Mouse (Mus musculus): ENCODE results near the gene Agbl1.

The Agbl1 gene

GRCm38 (mm10) chr7:76921671-76922070, 692.0 kb downstream of the Agbl1 start:
- DNase-seq (ENCODE audit: low spot score in 2 of 2), result no peak

GRCm38 (mm10) chr7:76935219-76935618, 705.5 kb downstream of the Agbl1 start:
- no peak for DNase-seq (ENCODE audit: low spot score in 2 of 2)

- peak in 1 of 2 experiments; percentile 1 for DNase-seq (ENCODE audit: low spot score in 2 of 2)
Measured at GRCm38 (mm10) chr7:76941531-76941930, 711.8 kb downstream of the Agbl1 start.

GRCm38 (mm10) chr7:76971334-76971733, 741.6 kb downstream of the Agbl1 start:
- DNase-seq (ENCODE audit: low spot score in 2 of 2), result no peak

DNA sequence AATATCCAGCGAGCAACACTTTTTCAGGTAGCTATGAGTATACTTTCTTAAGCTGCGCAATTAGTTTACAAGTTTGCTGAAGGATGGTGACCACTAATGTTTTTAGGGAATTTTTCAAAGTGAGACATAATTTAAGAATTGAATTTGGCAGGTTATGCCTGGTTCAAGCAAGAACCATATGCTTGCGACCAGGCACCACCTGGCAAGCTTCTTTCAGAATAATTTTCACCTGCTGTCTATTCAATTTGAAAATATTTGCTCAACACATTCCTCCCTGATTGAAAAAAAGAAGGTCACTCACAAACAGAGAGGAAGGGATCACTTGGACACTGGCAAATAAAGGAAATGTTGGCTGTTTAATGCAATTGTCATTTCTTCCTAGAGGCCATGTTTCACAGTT, 779.9 kb downstream of the Agbl1 start:
- DNase-seq (ENCODE audit: low spot score in 2 of 2), result no peak

- DNase-seq (ENCODE audit: low spot score in 2 of 2), result no peak
Measured at GRCm38 (mm10) chr7:77029019-77029418, 799.3 kb downstream of the Agbl1 start.

DNA sequence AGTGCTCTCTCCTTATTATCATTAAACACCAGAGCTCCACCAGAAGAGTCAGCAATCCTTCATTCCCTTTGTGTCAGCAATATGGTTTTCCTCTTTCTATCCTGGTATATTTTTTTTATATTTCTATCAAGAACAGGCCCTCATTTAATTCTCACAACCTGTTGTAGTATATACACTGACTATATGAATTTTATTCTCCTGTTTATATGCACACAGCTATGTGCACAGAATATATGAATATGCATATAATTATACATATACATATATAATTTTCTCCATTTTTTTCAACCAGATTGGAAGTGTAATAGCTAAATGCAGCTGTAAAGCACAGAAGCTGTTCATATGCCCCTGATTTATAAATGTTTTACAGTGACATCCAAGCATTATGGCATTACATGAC, 846.3 kb downstream of the Agbl1 start:
- no peak for DNase-seq (ENCODE audit: low spot score in 2 of 2)

DNA sequence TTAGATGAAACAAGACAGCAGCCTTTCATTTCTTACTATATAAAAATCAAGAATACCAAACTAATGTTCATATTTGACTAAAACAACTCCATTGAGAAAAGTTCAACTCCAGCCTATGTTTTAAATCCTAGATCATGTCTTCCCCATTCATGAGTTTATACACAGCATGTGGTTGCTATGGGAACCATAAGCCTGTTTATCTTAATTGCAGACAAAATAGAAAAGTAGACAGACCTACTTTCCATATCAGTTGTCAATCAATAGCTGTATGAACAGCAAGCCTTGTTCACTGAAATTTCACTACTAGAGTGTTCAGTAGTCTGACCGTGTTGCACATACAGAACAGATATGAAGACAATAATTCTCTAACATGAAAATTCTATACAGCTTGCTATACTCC, 857.6 kb downstream of the Agbl1 start:
- no peak for DNase-seq (ENCODE audit: low spot score in 2 of 2)

DNA sequence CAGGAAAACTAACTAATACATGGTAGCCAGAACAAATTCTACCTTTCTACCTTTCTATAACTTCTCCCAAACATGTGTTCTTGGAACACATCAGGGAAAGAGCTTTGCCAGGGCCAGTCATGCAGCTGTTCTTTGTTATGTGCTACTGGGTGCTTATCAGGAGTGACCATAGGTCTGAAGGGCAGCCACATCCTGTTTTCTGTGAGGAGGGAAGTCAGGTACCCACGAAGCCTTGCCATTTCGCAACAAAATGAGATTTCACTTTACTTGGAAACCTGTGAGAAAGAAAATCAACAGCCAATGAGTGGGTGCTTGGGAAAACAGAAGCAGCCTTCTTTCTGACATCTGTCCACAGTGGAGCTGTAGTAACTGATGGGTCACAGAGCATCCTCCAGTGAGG, 865.5 kb downstream of the Agbl1 start:
- no peak for DNase-seq (ENCODE audit: low spot score in 2 of 2)

DNA sequence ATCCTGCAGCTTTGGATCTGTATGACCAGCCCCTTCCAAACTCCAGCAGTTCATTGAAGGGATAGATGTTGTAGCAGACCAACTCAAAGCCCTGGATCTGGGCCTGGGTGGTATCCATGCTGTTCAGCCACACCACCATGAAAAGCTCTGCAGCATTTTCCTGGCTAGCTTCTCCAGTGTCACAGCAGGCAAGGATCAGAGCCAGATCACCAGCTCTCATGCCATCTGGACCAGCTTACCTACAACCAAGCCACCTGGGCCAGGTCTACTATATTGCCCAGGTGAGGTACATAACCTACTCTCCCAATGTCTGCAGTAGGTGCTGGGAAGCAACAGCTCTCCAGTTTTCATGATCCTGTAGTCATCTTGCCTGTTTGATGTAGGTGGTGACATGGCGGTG, 884.3 kb downstream of the Agbl1 start:
- DNase-seq (ENCODE audit: low spot score in 2 of 2), result no peak

DNA sequence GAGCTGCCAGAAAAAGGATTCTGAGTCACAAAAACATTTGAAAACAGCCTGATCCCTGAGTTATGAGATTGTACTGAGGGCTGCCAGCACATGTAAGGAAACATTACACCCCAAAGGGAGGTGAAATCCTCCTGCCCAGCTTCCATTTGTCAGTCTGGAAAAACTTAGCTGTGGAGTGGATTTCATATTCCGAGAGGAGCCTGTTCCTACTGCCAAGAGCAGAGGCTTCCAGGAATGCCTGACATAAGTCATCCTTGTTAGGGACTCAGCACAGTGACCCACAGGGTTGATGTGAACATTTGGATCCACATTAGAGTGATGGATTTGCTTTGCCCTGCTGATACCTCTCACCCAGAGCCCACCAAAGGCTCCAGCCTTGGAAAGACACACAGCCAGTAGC, 899.4 kb downstream of the Agbl1 start:
- no peak for DNase-seq (ENCODE audit: low spot score in 2 of 2)

- DNase-seq (ENCODE audit: low spot score in 2 of 2), result no peak
Measured at GRCm38 (mm10) chr7:77131950-77132349, 902.3 kb downstream of the Agbl1 start.

DNA sequence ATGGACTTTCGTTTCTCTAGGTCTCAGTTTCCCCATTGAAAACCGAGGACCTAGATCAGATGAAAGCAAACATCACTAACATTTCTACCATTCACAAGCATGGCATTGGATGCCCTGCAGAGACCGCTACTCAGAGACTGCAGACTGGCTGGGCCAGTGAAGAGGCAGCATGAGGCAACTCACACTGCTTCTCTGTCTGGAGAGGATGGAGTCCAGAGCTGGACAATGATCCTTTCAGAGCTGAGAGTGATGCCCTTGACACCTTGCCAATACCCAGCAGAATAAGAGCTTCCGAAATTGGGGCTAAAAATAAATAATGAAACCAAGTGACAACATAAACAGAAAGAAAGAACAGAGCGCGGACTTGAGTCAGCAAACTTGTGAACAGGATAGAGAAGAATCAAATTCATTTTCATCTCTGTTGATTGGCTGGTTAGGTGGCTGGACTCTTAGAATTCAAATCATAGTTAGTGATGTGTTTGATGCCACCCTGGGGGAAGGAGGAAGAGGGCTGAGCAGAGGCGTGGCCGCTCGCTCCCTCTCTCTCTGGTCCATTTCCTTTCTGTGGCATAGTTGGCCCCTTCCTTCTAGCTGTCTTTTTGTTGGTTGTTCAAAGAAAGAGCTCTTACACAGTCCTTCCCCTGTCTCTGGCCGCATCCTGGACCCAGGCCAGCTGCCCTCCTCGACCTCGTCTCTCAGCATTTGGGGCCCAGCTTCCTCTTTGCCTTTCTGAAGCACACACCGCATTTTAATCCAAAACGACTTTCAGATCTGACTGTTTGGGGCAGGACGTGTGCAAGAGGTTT, 903.1 kb downstream of the Agbl1 start:
- peak; percentile 2 to 16 for DNase-seq (ENCODE audit: low spot score in 2 of 2)

- DNase-seq (ENCODE audit: low spot score in 2 of 2), result no peak
Measured at GRCm38 (mm10) chr7:77134860-77135259, 905.2 kb downstream of the Agbl1 start.

DNA sequence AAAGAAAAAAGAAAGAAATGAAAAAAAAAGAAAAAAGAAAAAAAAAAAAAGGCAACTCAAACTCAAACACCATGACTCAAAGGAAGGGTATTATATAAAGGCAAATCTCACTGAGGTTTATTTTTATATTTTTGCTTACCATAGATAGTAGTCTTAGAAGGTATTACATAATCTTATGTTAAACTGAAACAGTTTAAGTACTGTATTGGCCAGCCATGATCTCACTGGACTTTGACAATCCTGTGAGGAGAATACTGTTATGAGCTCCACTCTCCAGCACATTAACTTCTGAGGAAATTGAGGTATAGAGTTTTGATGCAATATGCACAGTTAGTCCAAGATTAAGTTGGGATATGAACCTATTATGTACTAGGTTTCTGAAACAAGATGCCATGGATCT, 909.0 kb downstream of the Agbl1 start:
- no peak for DNase-seq (ENCODE audit: low spot score in 2 of 2)

DNA sequence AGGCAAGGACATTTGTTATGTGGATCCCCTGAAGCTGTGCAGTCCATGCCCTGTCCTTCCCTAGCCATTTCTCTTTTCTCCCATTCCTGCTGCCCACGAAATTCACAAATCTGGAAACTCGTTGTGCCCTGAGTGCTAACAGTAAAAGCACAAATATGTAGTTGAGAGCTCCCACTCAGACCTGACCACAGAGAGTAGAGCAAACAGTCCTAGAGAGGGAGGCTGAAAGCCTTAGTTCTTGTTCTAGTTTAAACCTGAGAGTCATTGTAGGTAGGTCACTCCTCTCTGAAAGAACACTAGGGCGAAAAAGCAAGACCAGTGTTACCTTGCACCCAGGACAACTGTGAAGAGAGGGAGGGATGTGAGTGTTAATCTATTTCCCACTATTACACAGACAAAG, 917.8 kb downstream of the Agbl1 start:
- no peak for DNase-seq (ENCODE audit: low spot score in 2 of 2)

- no peak for DNase-seq (ENCODE audit: low spot score in 2 of 2)
Measured at GRCm38 (mm10) chr7:77148820-77149219, 919.1 kb downstream of the Agbl1 start.

GRCm38 (mm10) chr7:77149846-77150245, 920.2 kb downstream of the Agbl1 start:
- DNase-seq (ENCODE audit: low spot score in 2 of 2), result no peak

DNA sequence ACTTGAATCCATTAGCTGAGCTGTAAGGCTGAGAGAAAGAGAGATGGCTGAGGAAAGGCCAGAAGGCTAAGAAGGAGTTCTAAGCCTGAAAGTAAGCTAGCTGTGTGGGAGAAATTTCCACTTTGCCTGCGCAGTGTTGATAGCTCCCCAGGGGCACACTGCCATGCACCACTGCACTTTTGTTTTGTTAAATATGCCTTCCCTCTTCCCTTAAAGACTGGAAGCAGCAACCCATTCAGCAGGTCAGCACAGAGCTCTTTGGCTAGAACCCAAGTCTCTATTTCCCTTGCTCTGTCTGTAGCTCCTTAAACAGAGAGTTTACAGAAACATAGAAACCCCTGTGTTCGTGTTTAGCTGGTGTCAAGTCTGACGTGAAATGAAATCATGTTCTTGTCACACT, 922.7 kb downstream of the Agbl1 start:
- DNase-seq (ENCODE audit: low spot score in 2 of 2), result no peak

DNA sequence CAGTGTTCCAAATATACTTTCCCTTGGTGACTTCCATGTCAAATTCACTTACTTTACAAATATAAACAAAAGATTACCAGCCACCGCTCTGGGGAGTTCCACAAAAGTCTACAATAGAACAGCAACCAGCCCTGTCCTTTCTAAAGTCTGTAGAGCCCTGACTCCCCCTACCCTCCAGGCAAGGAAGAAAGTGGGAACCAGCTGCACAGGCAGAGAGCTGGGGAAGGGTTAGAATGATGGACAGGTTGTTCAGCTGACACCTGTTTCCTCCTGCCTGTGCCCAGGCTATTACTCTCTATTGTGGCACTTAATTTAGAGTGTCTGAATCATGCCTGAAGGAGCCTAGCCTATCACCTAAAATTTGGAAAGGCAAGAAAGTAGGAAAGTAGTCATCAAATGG, 923.2 kb downstream of the Agbl1 start:
- DNase-seq (ENCODE audit: low spot score in 2 of 2), result no peak

GRCm38 (mm10) chr7:77164921-77165320, 935.2 kb downstream of the Agbl1 start:
- DNase-seq (ENCODE audit: low spot score in 2 of 2), result no peak

All from natural killer cell, adult 2 months (primary cell).